Mouse (Mus musculus) megakaryocyte progenitor cell, adult 5-6 weeks (primary cell): ENCODE results near the gene Brd7. TPM values are rescaled to one million over a fixed set of nuclear protein-coding genes. Genes with fewer than 3 reads are reported as not detected.
A peak's percentile ranks its signal among the peaks of the same experiment; 100 is the strongest.

ENCODE experiments used
- ATAC-seq: replicated peaks from 2 replicates; pipeline ENCODE4 v1.8.0; 2016; ENCODE audit warnings: mild to moderate bottlenecking, moderate TSS enrichment, inconsistent platforms; ENCODE audit not compliant: poor library complexity
- total RNA-seq, 2 experiments: library from RNA; stranded (forward) in 1 of 2; stranded (reverse) in 1 of 2; fragments of 157-497, 149-512 nt in 1 of 2; fragments of 200-1000 nt in 1 of 2; gene quantifications; 2 replicates each; pipeline versions ENCODE4 v1.2.3 to v1.2.4; 2015 to 2017

Gene Brd7
- total RNA-seq, 2 experiments from 2014 or later = 52.1 to 96.9 TPM

GRCm38 (mm10) chr8:88357946-88358345 is 4.0 kb downstream of the Brd7 start:
- no peak for ATAC-seq

DNA sequence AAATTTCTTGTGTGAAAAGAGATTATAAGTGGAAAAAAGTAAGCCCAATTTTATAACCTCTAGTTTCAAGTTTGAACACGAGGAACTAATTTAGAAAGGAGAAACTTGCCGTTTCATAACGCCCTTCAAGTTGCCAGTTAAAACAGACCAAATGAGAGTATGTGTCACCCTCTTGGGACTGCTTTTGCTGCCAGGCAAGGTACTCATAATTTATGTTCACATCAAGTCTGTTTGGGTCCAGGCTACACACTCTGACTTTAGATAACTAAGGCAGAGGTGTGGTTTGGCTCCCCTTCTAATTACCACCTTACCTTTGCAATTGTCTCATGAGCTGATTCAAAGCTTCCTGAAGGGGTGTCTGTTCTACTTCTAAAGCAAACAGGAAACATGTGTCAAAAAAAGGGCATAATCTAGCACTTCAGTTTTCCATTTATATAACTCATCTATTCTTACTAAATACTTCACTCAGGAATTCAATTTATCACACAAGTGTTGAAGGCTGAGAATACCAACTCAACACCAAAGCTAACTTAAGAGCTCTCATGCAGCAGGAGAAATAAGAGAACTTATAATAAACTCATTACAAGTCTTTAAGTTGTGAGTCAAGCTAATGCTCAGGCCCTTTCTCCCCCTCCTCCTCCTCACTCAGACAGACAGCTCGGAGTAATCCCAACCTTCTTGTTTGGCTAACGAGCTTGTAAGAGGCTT is 4.6 kb downstream of the Brd7 start:
- ATAC-seq = no peak

GRCm38 (mm10) chr8:88349046-88349445 is 12.9 kb downstream of the Brd7 start:
- ATAC-seq = no peak

- ATAC-seq = no peak
Observed at GRCm38 (mm10) chr8:88342026-88342425, 20.0 kb downstream of the Brd7 start.

DNA sequence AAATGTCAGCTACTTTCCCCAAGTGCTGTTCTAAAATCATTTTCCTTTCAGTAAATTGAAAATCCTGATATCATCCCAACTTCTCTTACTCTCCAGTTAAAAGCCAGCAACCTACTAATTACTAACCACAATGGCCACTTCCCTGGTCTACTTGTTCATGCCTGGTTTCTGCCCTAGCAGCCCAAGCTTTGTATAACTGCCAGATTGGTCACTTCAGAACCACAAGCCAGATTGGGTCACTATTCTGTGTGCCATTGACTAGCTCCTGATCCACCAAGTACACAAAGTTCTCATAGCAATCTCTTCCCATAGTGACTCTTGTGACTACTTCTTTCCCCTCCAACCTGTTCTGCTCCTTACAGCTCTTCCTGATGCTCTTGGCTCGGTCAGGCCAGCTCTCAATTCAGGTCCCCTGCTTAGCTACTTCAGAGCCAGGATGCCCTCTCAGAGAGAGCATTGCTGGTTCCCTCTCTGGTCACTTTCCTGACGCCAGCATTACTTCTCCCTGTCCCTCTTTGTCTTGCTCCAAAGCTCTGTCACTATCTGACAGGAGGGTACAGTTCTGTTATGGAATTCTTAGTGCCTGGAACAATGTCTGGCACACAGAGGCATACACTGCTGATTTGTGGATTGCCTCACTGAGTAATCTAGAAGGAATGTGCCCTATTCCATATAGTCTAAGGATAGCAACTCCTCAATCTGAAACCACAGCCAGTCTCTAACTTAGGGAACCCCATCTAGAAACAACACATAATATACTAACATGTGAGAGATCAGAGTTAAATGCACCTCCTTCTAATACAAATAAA is 21.9 kb downstream of the Brd7 start:
- no peak for ATAC-seq

DNA sequence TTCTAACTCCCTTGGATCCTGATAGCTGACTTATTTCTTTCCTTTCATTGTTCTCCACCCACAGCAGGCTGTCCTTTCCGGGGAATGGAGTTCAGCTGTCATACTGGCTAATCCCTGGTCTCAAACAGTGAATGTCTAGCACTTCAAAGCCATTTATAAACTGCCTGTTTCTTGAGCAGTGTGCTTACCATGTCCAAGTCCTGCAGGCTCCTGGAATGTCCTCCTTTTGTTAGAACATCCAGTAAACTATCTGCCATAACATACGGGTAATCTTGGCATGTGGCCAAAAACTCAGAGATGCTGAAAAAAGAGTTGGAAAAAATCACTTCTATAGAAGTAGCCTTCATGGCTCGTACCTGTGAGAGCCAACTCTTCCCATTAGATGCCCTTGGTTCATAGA is 22.8 kb downstream of the Brd7 start:
- ATAC-seq = no peak

DNA sequence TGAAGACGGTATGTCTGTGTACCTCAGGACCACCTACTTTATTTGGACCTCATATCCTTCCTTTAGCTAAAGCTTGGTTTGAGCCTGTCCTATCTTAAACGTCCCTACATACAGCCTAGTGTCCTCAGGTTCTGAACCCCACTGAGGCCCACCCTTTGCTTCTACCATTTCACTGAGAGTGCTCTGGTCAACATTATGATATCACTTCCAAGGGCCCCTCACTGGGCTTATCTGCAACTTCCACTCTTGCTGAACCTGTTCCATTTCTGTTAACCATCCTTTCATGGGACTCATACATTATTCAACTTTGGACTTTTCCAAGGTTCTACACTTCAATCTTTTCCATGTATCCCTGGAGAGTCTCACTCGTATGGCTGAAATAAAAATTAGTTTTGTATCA is 27.0 kb downstream of the Brd7 start:
- no peak for ATAC-seq

GRCm38 (mm10) chr8:88334384-88334783 is 27.6 kb downstream of the Brd7 start:
- peak; percentile 30 for ATAC-seq

GRCm38 (mm10) chr8:88330816-88331215 is 31.2 kb downstream of the Brd7 start:
- ATAC-seq = no peak

GRCm38 (mm10) chr8:88328689-88329088 is 33.3 kb downstream of the Brd7 start:
- ATAC-seq = no peak

GRCm38 (mm10) chr8:88326328-88326727 is 35.7 kb downstream of the Brd7 start:
- ATAC-seq = no peak

GRCm38 (mm10) chr8:88325795-88326194 is 36.2 kb downstream of the Brd7 start:
- ATAC-seq = no peak

- no peak for ATAC-seq
Observed at GRCm38 (mm10) chr8:88325251-88325650, 36.7 kb downstream of the Brd7 start.

- ATAC-seq = no peak
Observed at GRCm38 (mm10) chr8:88324760-88325159, 37.2 kb downstream of the Brd7 start.

DNA sequence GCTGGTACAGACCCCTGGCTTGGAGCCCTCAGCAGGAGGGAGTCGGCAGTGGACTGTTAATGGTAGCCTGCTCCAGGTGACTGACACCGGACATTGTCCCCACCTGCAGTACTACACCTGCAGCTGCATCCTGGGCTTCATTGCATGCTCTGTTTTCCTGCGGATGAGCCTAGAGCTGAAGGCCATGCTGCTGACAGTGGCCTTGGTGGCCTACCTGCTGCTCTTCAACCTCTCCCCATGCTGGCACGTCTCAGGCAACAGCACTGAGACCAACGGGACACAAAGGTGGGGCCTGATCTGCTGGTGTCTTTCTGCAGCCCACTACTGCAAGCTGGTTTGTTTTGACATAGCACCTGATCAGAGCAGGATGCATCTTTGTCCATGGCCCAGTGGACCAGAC is 38.5 kb downstream of the Brd7 start:
- no peak for ATAC-seq

GRCm38 (mm10) chr8:88321387-88321786 is 40.6 kb downstream of the Brd7 start:
- no peak for ATAC-seq

DNA sequence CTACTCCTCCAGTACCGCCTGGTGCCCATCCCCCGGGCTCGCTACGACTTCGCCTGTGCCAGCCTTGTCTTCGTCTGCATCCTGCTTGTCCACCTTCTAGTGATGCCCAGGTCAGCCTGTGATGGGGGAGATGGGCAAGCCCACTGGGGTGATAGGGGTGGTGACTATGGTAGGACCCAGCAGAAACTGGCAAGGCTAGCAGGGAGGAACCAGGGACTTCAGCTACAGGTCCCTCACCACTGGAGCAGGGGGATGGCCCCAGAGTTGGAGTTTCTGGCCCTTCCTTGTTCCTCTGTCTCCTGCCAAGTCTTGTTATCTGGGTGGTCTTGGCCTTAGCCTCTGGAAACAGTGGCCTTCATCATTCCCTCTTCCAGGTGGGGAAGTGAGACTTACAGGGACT is 41.9 kb downstream of the Brd7 start:
- no peak for ATAC-seq

DNA sequence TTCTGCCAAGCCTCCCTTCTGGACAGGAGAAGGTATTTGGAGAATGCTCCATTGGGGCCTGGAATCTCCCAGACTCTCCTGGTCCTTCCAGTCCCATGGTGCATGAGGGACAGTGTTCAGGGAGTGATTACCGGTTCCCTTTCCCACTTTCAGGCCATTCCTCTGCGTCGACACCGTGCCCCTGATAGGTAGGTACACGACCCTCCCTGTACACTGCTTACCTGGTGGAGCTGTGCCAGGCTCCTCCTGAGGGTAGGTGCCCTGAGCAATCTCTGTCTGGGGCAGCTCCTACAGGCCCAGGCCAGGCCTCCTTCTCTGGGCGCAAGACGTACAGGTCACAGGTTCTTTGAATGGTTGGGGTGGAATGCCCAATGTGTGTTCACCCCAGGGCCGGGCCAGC is 43.8 kb downstream of the Brd7 start:
- ATAC-seq = no peak

- ATAC-seq = no peak
Observed at GRCm38 (mm10) chr8:88317341-88317740, 44.7 kb downstream of the Brd7 start.

DNA sequence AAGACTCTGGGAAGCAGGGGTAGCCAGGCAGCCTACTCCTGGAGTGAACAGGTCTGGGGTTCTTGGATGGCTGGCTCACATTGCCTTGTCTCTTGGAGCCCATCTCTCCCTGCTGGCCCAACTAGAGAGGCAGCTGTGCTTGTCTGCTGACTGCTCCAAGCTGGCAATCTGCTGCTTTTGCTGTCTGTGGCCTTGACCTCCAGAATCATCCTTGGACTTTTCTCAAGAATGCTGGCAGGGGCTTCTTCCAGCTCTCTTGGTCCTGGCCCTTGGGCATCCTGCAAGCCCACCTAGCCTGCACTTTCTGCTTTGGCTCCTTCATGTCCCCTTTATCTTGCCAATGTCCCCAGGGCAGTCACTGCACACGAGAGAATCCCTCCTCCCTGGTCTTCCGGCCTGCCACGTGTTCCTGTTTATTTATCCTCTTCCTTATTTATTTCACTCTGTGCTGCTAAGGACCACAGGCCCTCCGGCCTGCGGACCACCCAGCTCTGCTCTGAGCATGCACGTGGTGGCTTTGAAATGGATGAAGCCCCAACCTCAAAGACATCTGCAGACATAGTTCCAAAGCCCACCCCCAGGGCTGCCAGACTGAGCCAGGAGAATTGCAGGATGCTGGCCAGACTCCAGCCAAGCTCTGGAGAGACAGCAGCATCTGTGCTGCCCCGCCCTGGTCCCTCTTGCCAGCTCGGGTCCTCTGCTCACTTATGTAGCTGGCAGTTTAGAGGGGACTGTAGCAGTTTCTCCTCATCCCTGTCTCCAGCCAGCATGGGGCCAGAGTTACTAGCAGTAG is 45.7 kb downstream of the Brd7 start:
- ATAC-seq = no peak

DNA sequence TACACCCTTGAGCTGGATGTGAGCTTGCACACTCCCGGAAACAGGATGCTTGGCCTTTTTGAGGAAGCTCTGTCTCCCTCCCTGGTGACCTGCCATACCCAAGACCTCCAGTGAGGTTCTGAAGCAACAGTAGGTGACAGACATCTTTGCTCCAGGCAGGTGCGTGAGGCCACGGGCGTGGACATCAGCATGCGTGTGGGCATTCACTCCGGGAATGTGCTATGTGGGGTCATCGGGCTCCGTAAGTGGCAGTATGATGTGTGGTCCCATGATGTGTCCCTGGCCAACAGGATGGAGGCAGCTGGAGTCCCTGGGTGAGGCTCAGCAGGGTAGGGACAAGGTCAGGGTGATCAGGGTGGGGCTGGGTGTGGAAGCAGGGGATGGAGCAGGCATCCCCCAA is 46.7 kb downstream of the Brd7 start:
- ATAC-seq = no peak

DNA sequence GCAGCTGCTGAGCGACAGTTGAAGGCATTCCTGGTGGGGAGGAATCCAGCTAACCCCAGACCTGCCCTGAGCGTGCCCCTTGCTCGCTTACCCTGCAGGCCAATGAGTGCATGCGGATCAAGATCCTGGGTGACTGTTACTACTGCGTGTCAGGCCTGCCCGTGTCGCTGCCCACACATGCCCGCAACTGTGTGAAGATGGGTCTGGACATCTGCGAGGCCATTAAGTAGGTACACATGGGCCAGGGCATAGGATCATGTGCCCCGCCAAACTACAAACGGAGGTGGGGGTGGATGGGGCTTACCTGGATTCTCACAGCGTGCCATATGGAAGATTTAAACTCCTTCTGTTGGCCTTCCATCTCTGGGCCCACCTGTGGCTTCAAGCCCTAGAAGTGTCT is 48.0 kb downstream of the Brd7 start:
- ATAC-seq = no peak
